9 mouse cellular contexts compared by ENCODE assay signal in the genomic region with DNA sequence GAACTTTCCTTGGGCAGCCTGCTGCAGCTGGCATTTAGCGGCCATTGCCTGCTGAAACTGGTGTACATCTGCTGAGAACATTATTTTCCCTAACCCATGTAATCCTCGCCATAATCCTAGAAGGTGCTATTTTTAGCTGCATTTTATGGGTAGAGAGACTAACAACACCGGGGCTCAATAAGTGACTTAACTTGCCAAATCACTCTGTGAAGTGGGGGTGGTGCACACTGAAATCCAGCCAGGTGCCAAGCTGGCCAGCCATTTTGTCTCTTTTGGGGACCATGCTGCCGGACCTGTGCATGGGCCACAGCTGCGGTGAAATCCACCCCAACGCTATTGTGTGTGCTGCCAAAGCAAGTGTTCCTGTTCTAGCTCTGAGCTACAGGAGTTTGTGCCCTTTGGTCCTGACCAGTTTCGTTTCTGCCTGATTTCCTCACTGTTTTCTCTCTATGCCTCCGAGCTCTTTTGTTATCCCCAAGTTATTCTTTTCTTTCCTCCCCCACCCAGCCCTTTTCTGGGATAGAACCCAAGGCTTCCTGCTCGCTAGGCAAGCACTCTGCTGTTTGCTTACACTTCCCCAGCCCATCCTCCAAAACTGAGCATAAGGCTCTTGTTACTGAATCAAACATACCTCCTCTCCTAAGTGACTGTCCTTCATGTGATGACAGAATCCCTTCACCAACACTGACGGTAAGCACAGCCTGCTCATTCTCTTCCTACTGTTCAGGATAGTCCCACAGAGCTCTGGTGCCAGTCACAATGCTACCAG.
A peak's percentile ranks its signal among the peaks of the same experiment; 100 is the strongest.
DNase-seq lines count a peak whose midpoint lies in the region; ATAC-seq and TF ChIP-seq lines count a peak whose summit lies in the region.
"Had no signal": no experiment of that assay in that cellular context is flagged by ENCODE, and none has a peak within 500 bp of the region (broad histone marks: within the 10 kb centered on the region; RNA-seq: fewer than 3 reads in every experiment).

No protein-coding gene starts in this region.

- TF ChIP-seq EP300 in heart, adult 2 months (IDR thresholded peaks at IDR 0.05; ENCODE audit: insufficient read depth, low read depth, low read length) = no peak

- H3K79me2 ChIP-seq in heart, adult 2 months (replicated peaks; ENCODE audit: control insufficient read depth, insufficient read depth, low read length) = no peaks in the 10 kb centered on the region
- no peaks in the 10 kb centered on the region for H3K79me2 ChIP-seq in myocyte (ENCODE audit: control insufficient read depth, insufficient read depth)

- no peaks in the 10 kb centered on the region for H3K27me3 ChIP-seq in midbrain, embryonic 10.5 days (ENCODE audit: low read depth, poor library complexity, severe bottlenecking)
- no peaks in the 10 kb centered on the region for H3K27me3 ChIP-seq in midbrain, embryonic 13.5 days
- H3K27me3 ChIP-seq in heart, adult 2 months (ENCODE audit: control insufficient read depth, insufficient read depth, low read length) = no peaks in the 10 kb centered on the region
- H3K27me3 ChIP-seq in kidney, embryonic 14.5 days (ENCODE audit: control insufficient read depth, insufficient read depth, low read length) = no peaks in the 10 kb centered on the region
- no peaks in the 10 kb centered on the region for H3K27me3 ChIP-seq in limb, embryonic 13.5 days
- H3K27me3 ChIP-seq in myocyte (ENCODE audit: control insufficient read depth, insufficient read depth, insufficient read length) = no peaks in the 10 kb centered on the region
- H3K27me3 ChIP-seq: midbrain, embryonic 12.5 days had no signal

- H3K4me1 ChIP-seq in midbrain, embryonic 10.5 days = peaks cover 17% of the 10 kb centered on the region
- peaks cover 27% of the 10 kb centered on the region for H3K4me1 ChIP-seq in midbrain, embryonic 13.5 days (replicated peaks)
- peaks cover 17% of the 10 kb centered on the region for H3K4me1 ChIP-seq in heart, adult 2 months (ENCODE audit: control insufficient read depth, insufficient read depth, low read length)
- peaks cover 4% of the 10 kb centered on the region; the same call in 1 of the 2 replicates for H3K4me1 ChIP-seq in kidney, embryonic 14.5 days (ENCODE audit: control insufficient read depth, insufficient read depth, low read length)
- peaks cover 40% of the 10 kb centered on the region for H3K4me1 ChIP-seq in limb, embryonic 13.5 days

- H3K4me2 ChIP-seq in midbrain, embryonic 13.5 days (replicated peaks) = no peak overlapping the region
- peak overlapping the region; percentile 27 for H3K4me2 ChIP-seq in kidney, embryonic 14.5 days (replicated peaks; ENCODE audit: low read depth, low read length)
- H3K4me2 ChIP-seq in limb, embryonic 13.5 days (replicated peaks) = 0 out of 2 replicates have a peak overlapping the region, but pooled peaks have one; percentile 11
- H3K4me2 ChIP-seq in myocyte (ENCODE audit: low read depth) = peak overlapping the region; percentile 50
- H3K4me2 ChIP-seq: midbrain, embryonic 12.5 days had no signal

- ATAC-seq in midbrain, embryonic 13.5 days = no peak
- ATAC-seq in kidney, embryonic 14.5 days (ENCODE audit: low FRiP score, low TSS enrichment) = no peak
- ATAC-seq in limb, embryonic 13.5 days (ENCODE audit: low FRiP score, low read depth) = peak; percentile 52

- no peak for DNase-seq in midbrain, embryonic 10.5 days (ENCODE audit: low spot score)
- peak; percentile 32 to 49 for DNase-seq in heart, adult 2 months
- no peak for DNase-seq in thymus, postnatal 14 days
- no peak for DNase-seq in spleen, postnatal 36 days (ENCODE audit: low spot score in 2 of 2)

- H3ac ChIP-seq in myocyte (ENCODE audit: control insufficient read depth, insufficient read length) = no peak overlapping the region

- TF ChIP-seq POLR2A in heart, adult 2 months (IDR thresholded peaks at IDR 0.05; ENCODE audit: insufficient read depth, low read depth, low read length) = no peak; the same call in 1 of the 2 replicates
- no peak for TF ChIP-seq POLR2A in myocyte (IDR thresholded peaks at IDR 0.05; ENCODE audit: insufficient read length, low read depth)

- 0 out of 2 replicates have a peak overlapping the region, but pooled peaks have one; percentile 28 for H3K27ac ChIP-seq in midbrain, embryonic 10.5 days (replicated peaks)
- no peak overlapping the region for H3K27ac ChIP-seq in midbrain, embryonic 13.5 days
- H3K27ac ChIP-seq in heart, adult 2 months = peak overlapping the region; percentile 89
- peak overlapping the region; percentile 6; the same call in 1 of the 2 replicates for H3K27ac ChIP-seq in kidney, embryonic 14.5 days (ENCODE audit: low read depth, low read length)
- H3K27ac ChIP-seq in limb, embryonic 13.5 days = peak overlapping the region; percentile 65
- H3K27ac ChIP-seq: midbrain, embryonic 12.5 days had no signal

- intact Hi-C loops in heart, adult 2 months (cut with DNase I) = loop anchor here (2.0 to 5.0 kb wide), 3 partner anchors 148 to 1048 kb away; a partner anchor contains a TSS

- no peak for TF ChIP-seq CTCF in heart, adult 2 months (IDR thresholded peaks at IDR 0.05)

- no peak overlapping the region for H3K4me3 ChIP-seq in midbrain, embryonic 10.5 days
- H3K4me3 ChIP-seq in midbrain, embryonic 13.5 days (replicated peaks) = no peak overlapping the region
- peak overlapping the region; percentile 45 for H3K4me3 ChIP-seq in heart, adult 2 months
- H3K4me3 ChIP-seq in kidney, embryonic 14.5 days (ENCODE audit: low read length) = no peak overlapping the region; the same call in 1 of the 2 replicates
- no peak overlapping the region for H3K4me3 ChIP-seq in limb, embryonic 13.5 days
- H3K4me3 ChIP-seq in myocyte = no peak overlapping the region
- H3K4me3 ChIP-seq: midbrain, embryonic 12.5 days had no signal

- WGBS in midbrain, embryonic 10.5 days = 66% methylated on average over 10 of the region's 10 CpGs
- WGBS in midbrain, embryonic 13.5 days = 43% methylated on average over 10 of the region's 10 CpGs
- WGBS in heart, adult 2 months = 16% methylated on average over 10 of the region's 10 CpGs
- WGBS in kidney, embryonic 14.5 days = 65% methylated on average over 10 of the region's 10 CpGs
- 38% methylated on average over 10 of the region's 10 CpGs for WGBS in limb, embryonic 13.5 days

- H3K9ac ChIP-seq in midbrain, embryonic 13.5 days (replicated peaks) = no peak overlapping the region
- peak overlapping the region; percentile 26 for H3K9ac ChIP-seq in heart, adult 2 months (ENCODE audit: low read depth, low read length)
- H3K9ac ChIP-seq in kidney, embryonic 14.5 days (ENCODE audit: low read depth, low read length) = no peak overlapping the region
- no peak overlapping the region for H3K9ac ChIP-seq in limb, embryonic 13.5 days
- H3K9ac ChIP-seq: midbrain, embryonic 12.5 days had no signal

- H3K36me3 ChIP-seq in midbrain, embryonic 10.5 days = peaks cover 2% of the 10 kb centered on the region; the same call in 1 of the 2 replicates
- H3K36me3 ChIP-seq in midbrain, embryonic 13.5 days = no peaks in the 10 kb centered on the region; the same call in 1 of the 2 replicates
- H3K36me3 ChIP-seq in heart, adult 2 months (ENCODE audit: control insufficient read depth, insufficient read depth, low read length) = no peaks in the 10 kb centered on the region
- no peaks in the 10 kb centered on the region; the same call in 1 of the 2 replicates for H3K36me3 ChIP-seq in kidney, embryonic 14.5 days (ENCODE audit: control insufficient read depth, insufficient read depth, low read length)
- 0 out of 2 replicates have a peak, but pooled peaks cover under 1% of the 10 kb centered on the region for H3K36me3 ChIP-seq in limb, embryonic 13.5 days
- no peaks in the 10 kb centered on the region for H3K36me3 ChIP-seq in myocyte (ENCODE audit: control insufficient read depth, insufficient read depth)
- H3K36me3 ChIP-seq: midbrain, embryonic 12.5 days had no signal

- no peaks in the 10 kb centered on the region for H3K9me3 ChIP-seq in midbrain, embryonic 10.5 days (replicated peaks)
- no peaks in the 10 kb centered on the region for H3K9me3 ChIP-seq in midbrain, embryonic 13.5 days
- no peaks in the 10 kb centered on the region for H3K9me3 ChIP-seq in kidney, embryonic 14.5 days (ENCODE audit: control insufficient read depth, low read length)
- no peaks in the 10 kb centered on the region for H3K9me3 ChIP-seq in limb, embryonic 13.5 days
- H3K9me3 ChIP-seq: midbrain, embryonic 12.5 days had no signal

TF ChIP-seq in myocyte, 11 proteins besides CTCF, POLR2A, EP300 and RAD21:
- peak in 1 of 3 experiments; percentile 4 for TF ChIP-seq MYOG (IDR thresholded peaks at IDR 0.05; ENCODE audit: control insufficient read depth in 1 of 3, insufficient read depth in 1 of 3, insufficient read length in 2 of 3, low read depth in 2 of 3)
- no peak for TF ChIP-seq USF1 (IDR thresholded peaks at IDR 0.05; ENCODE audit: low read depth)

Comparison
In these comparisons a context has a peak if more than half of its experiments do, and no peak if none do; other contexts are left out.
1. DNase-seq: peak in heart, adult 2 months (2 of 2); none in midbrain, embryonic 10.5 days (single experiment), thymus, postnatal 14 days (single experiment) and spleen, postnatal 36 days (0 of 2).